Mouse (Mus musculus) layer of hippocampus, postnatal 25 days (tissue): Measurements from ENCODE around the gene Olfr71. TPM values are rescaled to one million over a fixed set of nuclear protein-coding genes. Genes with fewer than 3 reads are reported as not detected.

Experiments used
- DNase-seq, 2 experiments: peaks; one replicate each; pipeline ENCODE4 v3.0.0; 2022; ENCODE audit warnings: mixed read lengths in 2 of 2, low spot score in 1 of 2; ENCODE audit errors: extremely low spot score in 1 of 2
- total RNA-seq, 2 experiments: library from RNA; stranded (reverse); gene quantifications; 2 replicates each; pipeline ENCODE4 v1.2.3; 2021

Olfr71 gene
- total RNA-seq: not detected

- no peak for DNase-seq
These were observed at the start of gene Olfr71 for GRCm38 (mm10) chr4:43709869-43710268. Gene Olfr71, minus strand, starts transcription at chr4:43710255.

GRCm38 (mm10) chr4:43757213-43757612, 47.2 kb upstream of the Olfr71 start:
- no peak for DNase-seq

- no peak for DNase-seq
These were observed 35.1 kb upstream of the Olfr71 start for GRCm38 (mm10) chr4:43745187-43745586.

GRCm38 (mm10) chr4:43743099-43743498, 33.0 kb upstream of the Olfr71 start:
- no peak for DNase-seq

GRCm38 (mm10) chr4:43742637-43743036, 32.6 kb upstream of the Olfr71 start:
- DNase-seq: no peak

GRCm38 (mm10) chr4:43741526-43741925, 31.5 kb upstream of the Olfr71 start:
- no peak for DNase-seq

- DNase-seq: no peak
These were observed 29.1 kb upstream of the Olfr71 start for GRCm38 (mm10) chr4:43738989-43739674.

- DNase-seq: no peak
These were observed 27.1 kb upstream of the Olfr71 start for GRCm38 (mm10) chr4:43737144-43737543.

- DNase-seq: no peak
These were observed 23.1 kb upstream of the Olfr71 start for GRCm38 (mm10) chr4:43733186-43733585.

GRCm38 (mm10) chr4:43732171-43732570, 22.1 kb upstream of the Olfr71 start:
- no peak for DNase-seq

GRCm38 (mm10) chr4:43730750-43731297, 20.8 kb upstream of the Olfr71 start:
- no peak for DNase-seq

- no peak for DNase-seq
These were observed 19.9 kb upstream of the Olfr71 start, which contains the start of gene Spaar for GRCm38 (mm10) chr4:43729794-43730550. Gene Spaar, plus strand, starts transcription at chr4:43730034.

- DNase-seq: no peak
These were observed 19.1 kb upstream of the Olfr71 start for GRCm38 (mm10) chr4:43729126-43729525.

GRCm38 (mm10) chr4:43728576-43728954, 18.5 kb upstream of the Olfr71 start:
- no peak for DNase-seq

- no peak for DNase-seq
These were observed 17.9 kb upstream of the Olfr71 start for GRCm38 (mm10) chr4:43727718-43728575.

- DNase-seq: no peak
These were observed 16.9 kb upstream of the Olfr71 start, which contains the start of gene Hrct1 for GRCm38 (mm10) chr4:43726995-43727394. Gene Hrct1, plus strand, starts transcription at chr4:43727188.

GRCm38 (mm10) chr4:43726228-43726993, 16.4 kb upstream of the Olfr71 start:
- no peak for DNase-seq

- peak in 1 of 2 experiments; percentile 39 for DNase-seq
These were observed 14.7 kb upstream of the Olfr71 start for GRCm38 (mm10) chr4:43724764-43725163.

GRCm38 (mm10) chr4:43722191-43722590, 12.1 kb upstream of the Olfr71 start:
- no peak for DNase-seq
